In the genomic region with DNA sequence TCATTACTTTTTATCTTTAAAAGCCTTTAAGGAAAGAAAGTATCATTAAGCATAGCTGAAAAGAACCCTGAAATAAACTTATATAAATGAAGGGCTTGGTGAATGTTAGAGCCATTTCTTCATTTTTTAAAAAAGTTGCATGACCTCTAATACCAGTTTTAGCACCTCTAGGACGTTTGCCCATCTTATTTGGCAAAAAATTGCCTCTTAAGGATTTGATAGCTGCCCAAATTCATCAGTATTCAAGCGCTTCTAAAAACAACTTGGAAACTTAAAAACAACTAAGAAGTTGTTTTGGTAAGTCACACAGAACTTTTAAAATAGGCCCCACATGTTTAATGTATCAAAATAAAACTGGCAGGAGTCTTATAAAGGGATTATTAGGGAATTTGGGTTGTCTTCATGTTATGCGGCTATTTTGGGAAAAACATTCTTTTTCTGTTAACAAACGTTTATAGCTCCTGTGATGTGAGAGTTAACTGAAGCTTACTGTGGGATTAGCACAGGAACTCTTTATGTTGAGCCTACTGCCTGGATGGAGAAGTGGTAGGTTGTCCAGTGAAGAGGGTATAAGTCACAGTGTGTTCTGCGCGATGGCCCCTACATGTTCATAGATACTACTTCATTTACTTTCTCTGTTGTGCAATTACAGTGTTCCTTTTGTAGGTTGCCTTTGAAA, we compare ENCODE assay signal across 8 mouse cellular contexts. TPM values are rescaled to one million over a fixed set of nuclear protein-coding genes. Genes with fewer than 3 reads are reported as not detected.
DNase-seq lines count a peak whose midpoint lies in the region; ATAC-seq and TF ChIP-seq lines count a peak whose summit lies in the region.

No protein-coding gene starts in this region.

- H3K4me1 ChIP-seq in heart, adult 2 months (ENCODE audit: control insufficient read depth, insufficient read depth, low read length), result peaks cover 4% of the 10 kb centered on the region
- H3K4me1 ChIP-seq in forebrain, embryonic 14.5 days (ENCODE audit: control insufficient read depth, insufficient read depth, low read length), result peaks cover 22% of the 10 kb centered on the region
- peaks cover 18 to 25% of the 10 kb centered on the region in 2 experiments for H3K4me1 ChIP-seq in liver, embryonic 14.5 days (replicated peaks; ENCODE audit: control insufficient read depth in 2 of 2, insufficient read depth in 2 of 2, low read length in 1 of 2)

- peak overlapping the region; percentile 92 for H3K4me3 ChIP-seq in heart, adult 2 months
- H3K4me3 ChIP-seq in C2C12 (ENCODE audit: insufficient read depth, poor library complexity, severe bottlenecking), result peak overlapping the region; percentile 74
- peak overlapping the region; percentile 98 for H3K4me3 ChIP-seq in forebrain, embryonic 14.5 days (ENCODE audit: low read depth, low read length)
- peak overlapping the region; percentile 88 to 89 for H3K4me3 ChIP-seq in liver, embryonic 14.5 days (ENCODE audit: insufficient read depth in 1 of 2, low read depth in 2 of 2, low read length in 2 of 2)

- WGBS in heart, adult 2 months, result 20% methylated on average over 6 of the region's 6 CpGs
- WGBS in forebrain, embryonic 14.5 days, result 35% methylated on average over 6 of the region's 6 CpGs
- 17% methylated on average over 6 of the region's 6 CpGs for WGBS in liver, embryonic 14.5 days (ENCODE audit: insufficient replicate concordance)

- H3K36me3 ChIP-seq in heart, adult 2 months (ENCODE audit: control insufficient read depth, insufficient read depth, low read length), result peaks cover 6% of the 10 kb centered on the region
- peaks cover 5% of the 10 kb centered on the region for H3K36me3 ChIP-seq in C2C12 (ENCODE audit: control insufficient read depth, insufficient read depth)
- no peaks in the 10 kb centered on the region for H3K36me3 ChIP-seq in forebrain, embryonic 14.5 days (ENCODE audit: control insufficient read depth, insufficient read depth, low read length)
- no peaks in the 10 kb centered on the region for H3K36me3 ChIP-seq in liver, embryonic 14.5 days (replicated peaks; ENCODE audit: control insufficient read depth, insufficient read depth, low read depth)

- intact Hi-C loops in heart, adult 2 months (cut with DNase I), result loop anchor here (5.0 kb wide), 3 partner anchors 82 to 167 kb away; a partner anchor contains a TSS
- intact Hi-C loops in left cerebral cortex, postnatal 25 days (cut with DNase I), result loop anchor here (5.0 kb wide), 1 partner anchor 82 kb away; no protein-coding TSS in a partner anchor

- no peak for TF ChIP-seq EP300 in heart, adult 2 months (IDR thresholded peaks at IDR 0.05; ENCODE audit: insufficient read depth, low read depth, low read length)
- TF ChIP-seq EP300 in liver, embryonic 14.5 days (IDR thresholded peaks at IDR 0.05; ENCODE audit: low read depth), result no peak

- no peaks in the 10 kb centered on the region for H3K27me3 ChIP-seq in heart, adult 2 months (ENCODE audit: control insufficient read depth, insufficient read depth, low read length)
- H3K27me3 ChIP-seq in C2C12 (ENCODE audit: control insufficient read depth, insufficient read depth, insufficient read length), result no peaks in the 10 kb centered on the region
- H3K27me3 ChIP-seq in forebrain, embryonic 14.5 days (replicated peaks; ENCODE audit: control insufficient read depth, insufficient read depth, low read length), result no peaks in the 10 kb centered on the region
- H3K27me3 ChIP-seq in liver, embryonic 14.5 days (ENCODE audit: control insufficient read depth, insufficient read depth, low read length), result no peaks in the 10 kb centered on the region

- no peak for ATAC-seq in forebrain, embryonic 14.5 days
- ATAC-seq in liver, embryonic 14.5 days (ENCODE audit: insufficient read depth), result no peak

- peak overlapping the region; percentile 91 for H3K27ac ChIP-seq in heart, adult 2 months
- H3K27ac ChIP-seq in forebrain, embryonic 14.5 days (ENCODE audit: low read depth, low read length), result no peak overlapping the region
- peak overlapping the region; percentile 28; the same call in 1 of the 2 replicates for H3K27ac ChIP-seq in liver, embryonic 14.5 days

- no peaks in the 10 kb centered on the region for H3K9me3 ChIP-seq in forebrain, embryonic 14.5 days (replicated peaks; ENCODE audit: control insufficient read depth, low read length)
- no peaks in the 10 kb centered on the region for H3K9me3 ChIP-seq in liver, embryonic 14.5 days (ENCODE audit: control insufficient read depth, low read length)

- peaks cover 57% of the 10 kb centered on the region for H3K79me3 ChIP-seq in C2C12 (ENCODE audit: low read depth)

- no peak for TF ChIP-seq CTCF in heart, adult 2 months (IDR thresholded peaks at IDR 0.05)
- TF ChIP-seq CTCF in C2C12 (IDR thresholded peaks at IDR 0.05; ENCODE audit: control insufficient read depth, insufficient read depth, insufficient read length), result no peak
- TF ChIP-seq CTCF in liver, embryonic 14.5 days (IDR thresholded peaks at IDR 0.05; ENCODE audit: low read depth), result no peak

- peaks cover 1% of the 10 kb centered on the region; the same call in 1 of the 2 replicates for H3K79me2 ChIP-seq in heart, adult 2 months (replicated peaks; ENCODE audit: control insufficient read depth, insufficient read depth, low read length)
- peaks cover 63% of the 10 kb centered on the region for H3K79me2 ChIP-seq in C2C12 (ENCODE audit: control insufficient read depth, insufficient read depth)

- peak overlapping the region; percentile 73 for H3K4me2 ChIP-seq in forebrain, embryonic 14.5 days (ENCODE audit: low read length)
- peak overlapping the region; percentile 88 for H3K4me2 ChIP-seq in liver, embryonic 14.5 days (ENCODE audit: low read depth)

- TF ChIP-seq POLR2A in heart, adult 2 months (IDR thresholded peaks at IDR 0.05; ENCODE audit: insufficient read depth, low read depth, low read length), result no peak

- DNase-seq in heart, adult 2 months, result no peak
- no peak for DNase-seq in heart, adult 9 months (ENCODE audit: low spot score in 2 of 2)
- DNase-seq in forebrain, embryonic 14.5 days (ENCODE audit: low spot score), result no peak
- no peak for DNase-seq in liver, embryonic 14.5 days (ENCODE audit: low read depth in 3 of 3, low spot score in 3 of 3)
- DNase-seq in left cerebral cortex, postnatal 25 days (ENCODE audit: low spot score in 2 of 2), result no peak
- DNase-seq in cerebellum, adult 8-10 months, result no peak
- DNase-seq in left cerebral cortex, adult 9 months (ENCODE audit: low spot score in 2 of 2), result no peak

- no peak overlapping the region for H3K9ac ChIP-seq in heart, adult 2 months (ENCODE audit: low read depth, low read length)
- peak overlapping the region; percentile 94 for H3K9ac ChIP-seq in forebrain, embryonic 14.5 days (ENCODE audit: low read length)
- H3K9ac ChIP-seq in liver, embryonic 14.5 days (replicated peaks), result peak overlapping the region; percentile 99

- H3ac ChIP-seq in C2C12 (ENCODE audit: control insufficient read depth, insufficient read length, low read depth), result no peak overlapping the region

TF ChIP-seq in C2C12, 6 proteins besides CTCF, POLR2A, EP300 and RAD21:
- TF ChIP-seq USF1 (IDR thresholded peaks at IDR 0.05; ENCODE audit: low read depth) (no peak), MYOD1 (IDR thresholded peaks at IDR 0.05; ENCODE audit: control insufficient read depth, insufficient read length, low read depth) (no peak), CEBPB (IDR thresholded peaks at IDR 0.05; ENCODE audit: low read depth) (no peak), MAX (IDR thresholded peaks at IDR 0.05) (no peak), MYOG (IDR thresholded peaks at IDR 0.05; ENCODE audit: control insufficient read depth, extremely low read depth, insufficient read length) (no peak), FOSL1 (IDR thresholded peaks at IDR 0.05; ENCODE audit: insufficient read depth, low read length, poor library complexity, severe bottlenecking) (no peak)

RNA-seq across cellular contexts. Expression of a gene that starts 2.6 kb away (rescaled TPM):
- 100 to 1,000 TPM; 119 to 137 TPM for total RNA-seq in heart, adult 2 months (2021)
- 39.0 and 84.7 TPM in 2 replicates for polyA plus RNA-seq in heart, adult 2 months (2012; rRNA removed)
- polyA plus RNA-seq in C2C12 (2012; fragmentation: generic; extraction: Trizol), result 23.3 TPM
- polyA plus RNA-seq in forebrain, embryonic 14.5 days (2014; fragmentation: Nextera tagmentation; extraction: Ambion mirVana), result 73.9 and 79.4 TPM in 2 replicates
- 21.5 and 31.3 TPM in 2 replicates for polyA plus RNA-seq in liver, embryonic 14.5 days (2012; rRNA removed)
- 40.6 and 50.6 TPM in 2 replicates for polyA plus RNA-seq in liver, embryonic 14.5 days (2014; fragmentation: Nextera tagmentation; extraction: Ambion mirVana)
- 100 to 1,000 TPM; 151 to 152 TPM for total RNA-seq in left cerebral cortex, postnatal 25 days (2021)
